Mouse (Mus musculus) neural tube, embryonic 11.5 days (tissue): ENCODE measurements around the gene Arx. TPM values are rescaled to one million over a fixed set of nuclear protein-coding genes. Genes with fewer than 3 reads are reported as not detected.

Experiments used
- ATAC-seq: fragments of 200-750 bp; cut with Nextera tagmentation; 2 replicates; pipeline ENCODE4 v1.8.0; 2017; ENCODE audit warnings: moderate number of reproducible peaks, mild to moderate bottlenecking, moderate TSS enrichment, moderate library complexity; ENCODE audit not compliant: insufficient read depth, low FRiP score, low TSS enrichment
- DNase-seq: peaks from one replicate; pipeline ENCODE4 v3.0.0-alpha.2; 2015; ENCODE audit warnings: low spot score
- H3K27ac ChIP-seq: fragments of 300-500 bp; sonication (generic); 2 replicates; pipeline ENCODE4 v1.5.1; 2014; ENCODE audit warnings: low read depth, mild to moderate bottlenecking, low read length
- H3K27me3 ChIP-seq: fragments of 300-500 bp; sonication (generic); 2 replicates; pipeline ENCODE4 v1.6.1; 2014; ENCODE audit warnings: mild to moderate bottlenecking, low read length, mixed read lengths; ENCODE audit not compliant: control insufficient read depth, insufficient read depth
- H3K36me3 ChIP-seq: fragments of 300-500 bp; sonication (generic); 2 replicates; pipeline ENCODE4 v1.6.1; 2014; ENCODE audit warnings: mild to moderate bottlenecking, low read length, moderate library complexity, mixed read lengths; ENCODE audit not compliant: control insufficient read depth, insufficient read depth
- H3K4me1 ChIP-seq: fragments of 300-500 bp; sonication (generic); 2 replicates; pipeline ENCODE4 v1.6.1; 2014; ENCODE audit warnings: low read length, mixed read lengths; ENCODE audit not compliant: control insufficient read depth, insufficient read depth
- H3K4me2 ChIP-seq: fragments of 300-500 bp; sonication (generic); 2 replicates; pipeline ENCODE4 v1.6.1; 2014; ENCODE audit warnings: low read depth, mild to moderate bottlenecking, moderate library complexity
- H3K4me3 ChIP-seq: fragments of 300-500 bp; sonication (generic); 2 replicates; pipeline ENCODE4 v1.5.1; 2014; ENCODE audit warnings: low read depth, low read length
- H3K9ac ChIP-seq: fragments of 300-500 bp; sonication (generic); 2 replicates; pipeline ENCODE4 v1.6.1; 2014; ENCODE audit warnings: mild to moderate bottlenecking, low read length
- H3K9me3 ChIP-seq: fragments of 300-500 bp; sonication (generic); 2 replicates; pipeline ENCODE4 v1.6.1; 2016; ENCODE audit warnings: low read length; ENCODE audit not compliant: control insufficient read depth
- WGBS: fragments of 180-500 bp; shearing (Covaris S2); extraction: QIAGEN DNeasy Blood & Tissue Kit; methylation state at CpG from one replicate; pipeline ENCODE4 v1.1.7; 2014; 5-methylcytosine and 5-hydroxymethylcytosine counted together
- polyA plus RNA-seq: library from polyadenylated mRNA; unstranded; fragments of >200 nt; fragmentation: Nextera tagmentation; extraction: Ambion mirVana; gene quantifications from 2 replicates; pipeline ENCODE4 v1.2.1, GENCODE M21; 2014

Gene Arx
- polyA plus RNA-seq, 1 experiment from 2014 or later = 1.7 TPM

- Histone ChIP-seq H3K4me2 (no peak overlapping the region), H3K27me3 (peaks cover 89% of the 10 kb centered on the region), H3K4me1 (no peaks in the 10 kb centered on the region; the same call in 1 of the 2 replicates), H3K4me3 (no peak overlapping the region), H3K9me3 (no peaks in the 10 kb centered on the region), H3K27ac (no peak overlapping the region), H3K36me3 (no peaks in the 10 kb centered on the region), H3K9ac (no peak overlapping the region)
- WGBS = 11% methylated on average over 12 of the region's 12 CpGs
- DNase-seq (peak; percentile 30), ATAC-seq (no peak)
These were observed 3.7 kb downstream of the Arx start for GRCm38 (mm10) chrX:93289851-93290380.

- no peaks in the 10 kb centered on the region for H3K9me3 ChIP-seq
- H3K4me2 ChIP-seq = no peak overlapping the region
- no peak for DNase-seq
- H3K4me1 ChIP-seq = no peaks in the 10 kb centered on the region; the same call in 1 of the 2 replicates
- 14% methylated on average over 6 of the region's 6 CpGs for whole genome bisulfite sequencing
- H3K9ac ChIP-seq = no peak overlapping the region
- no peak overlapping the region for H3K4me3 ChIP-seq
- no peak overlapping the region for H3K27ac ChIP-seq
- ATAC-seq = no peak
- no peaks in the 10 kb centered on the region for H3K36me3 ChIP-seq
- H3K27me3 ChIP-seq = peaks cover 90% of the 10 kb centered on the region
These were observed 5.8 kb downstream of the Arx start for GRCm38 (mm10) chrX:93292031-93292430.

GRCm38 (mm10) chrX:93294736-93295490 lies 8.7 kb downstream of the Arx start:
- no peaks in the 10 kb centered on the region for H3K36me3 ChIP-seq
- no peak overlapping the region for H3K27ac ChIP-seq
- H3K9ac ChIP-seq = no peak overlapping the region
- no peak overlapping the region for H3K4me2 ChIP-seq
- DNase-seq (no peak), ATAC-seq (no peak)
- H3K27me3 ChIP-seq = peaks cover 90% of the 10 kb centered on the region
- 14% methylated on average over 25 of the region's 25 CpGs for WGBS
- H3K4me3 ChIP-seq = no peak overlapping the region
- H3K4me1 ChIP-seq = no peaks in the 10 kb centered on the region
- no peaks in the 10 kb centered on the region for H3K9me3 ChIP-seq

GRCm38 (mm10) chrX:93295819-93296218 lies 9.6 kb downstream of the Arx start:
- Histone ChIP-seq H3K27ac (no peak overlapping the region), H3K4me1 (no peaks in the 10 kb centered on the region), H3K27me3 (peaks cover 93% of the 10 kb centered on the region), H3K36me3 (no peaks in the 10 kb centered on the region), H3K9ac (no peak overlapping the region), H3K9me3 (no peaks in the 10 kb centered on the region), H3K4me3 (no peak overlapping the region), H3K4me2 (no peak overlapping the region)
- DNase-seq (no peak), ATAC-seq (no peak)
- WGBS = 27% methylated on average over 5 of the region's 5 CpGs

GRCm38 (mm10) chrX:93297001-93297441 lies 10.8 kb downstream of the Arx start:
- no peaks in the 10 kb centered on the region for H3K9me3 ChIP-seq
- no peak overlapping the region for H3K4me3 ChIP-seq
- 19% methylated on average over 35 of the region's 40 CpGs for WGBS
- H3K4me1 ChIP-seq = no peaks in the 10 kb centered on the region
- ATAC-seq (peak; percentile 49), DNase-seq (peak; percentile 46)
- no peak overlapping the region for H3K9ac ChIP-seq
- peaks cover 93% of the 10 kb centered on the region for H3K27me3 ChIP-seq
- peak overlapping the region; percentile 32 for H3K4me2 ChIP-seq
- H3K36me3 ChIP-seq = no peaks in the 10 kb centered on the region
- H3K27ac ChIP-seq = no peak overlapping the region

GRCm38 (mm10) chrX:93299046-93299626 lies 12.9 kb downstream of the Arx start:
- Histone ChIP-seq H3K9me3 (no peaks in the 10 kb centered on the region), H3K4me2 (no peak overlapping the region), H3K27ac (no peak overlapping the region), H3K27me3 (peaks cover 88% of the 10 kb centered on the region), H3K4me3 (no peak overlapping the region; the same call in 1 of the 2 replicates), H3K36me3 (no peaks in the 10 kb centered on the region), H3K9ac (no peak overlapping the region), H3K4me1 (no peaks in the 10 kb centered on the region)
- DNase-seq (no peak), ATAC-seq (no peak)
- WGBS = 15% methylated on average over 40 of the region's 43 CpGs

- Histone ChIP-seq H3K4me1 (no peaks in the 10 kb centered on the region), H3K27me3 (peaks cover 82% of the 10 kb centered on the region), H3K4me2 (no peak overlapping the region), H3K36me3 (no peaks in the 10 kb centered on the region), H3K9me3 (no peaks in the 10 kb centered on the region), H3K9ac (no peak overlapping the region), H3K4me3 (no peak overlapping the region), H3K27ac (no peak overlapping the region)
- WGBS = 15% methylated on average over 6 of the region's 6 CpGs
- ATAC-seq (no peak), DNase-seq (no peak)
These were observed 13.5 kb downstream of the Arx start for GRCm38 (mm10) chrX:93299771-93300170.

GRCm38 (mm10) chrX:93300183-93300815 lies 14.1 kb downstream of the Arx start:
- H3K27me3 ChIP-seq = peaks cover 76% of the 10 kb centered on the region
- no peak overlapping the region for H3K9ac ChIP-seq
- no peaks in the 10 kb centered on the region for H3K9me3 ChIP-seq
- H3K4me2 ChIP-seq = no peak overlapping the region
- ATAC-seq (no peak), DNase-seq (no peak)
- no peak overlapping the region for H3K27ac ChIP-seq
- H3K4me1 ChIP-seq = no peaks in the 10 kb centered on the region
- no peaks in the 10 kb centered on the region for H3K36me3 ChIP-seq
- no peak overlapping the region for H3K4me3 ChIP-seq
- 20% methylated on average over 10 of the region's 10 CpGs for WGBS
